Mouse (Mus musculus) hindbrain, embryonic 11.5 days (tissue): ENCODE results near the gene Hba-x. TPM values are rescaled to one million over a fixed set of nuclear protein-coding genes. Genes with fewer than 3 reads are reported as not detected.

Experiments
- ATAC-seq: fragments of 200-750 bp; cut with Nextera tagmentation; 2 replicates; pipeline ENCODE4 v1.8.0; 2017; ENCODE audit warnings: mild to moderate bottlenecking, moderate TSS enrichment, moderate library complexity; ENCODE audit not compliant: low FRiP score
- DNase-seq: peaks from one replicate; pipeline ENCODE4 v3.0.0-alpha.2; 2015; ENCODE audit warnings: low spot score
- H3K27ac ChIP-seq: fragments of 300-500 bp; sonication (generic); 2 replicates; pipeline ENCODE4 v1.5.1; 2014; ENCODE audit warnings: mild to moderate bottlenecking, low read depth, low read length
- H3K27me3 ChIP-seq: fragments of 300-500 bp; sonication (generic); 2 replicates; pipeline ENCODE4 v1.6.1; 2014; ENCODE audit warnings: mild to moderate bottlenecking, low read length, moderate library complexity, mixed read lengths; ENCODE audit not compliant: control insufficient read depth, insufficient read depth
- H3K36me3 ChIP-seq: fragments of 300-500 bp; sonication (generic); 2 replicates; pipeline ENCODE4 v1.6.1; 2014; ENCODE audit warnings: mild to moderate bottlenecking, low read length, moderate library complexity, mixed read lengths; ENCODE audit not compliant: control insufficient read depth, insufficient read depth
- H3K4me1 ChIP-seq: fragments of 300-500 bp; sonication (generic); replicated peaks from 2 replicates; pipeline ENCODE4 v1.6.1; 2014; ENCODE audit warnings: low read length, mixed read lengths; ENCODE audit not compliant: control insufficient read depth, insufficient read depth
- H3K4me2 ChIP-seq: fragments of 300-500 bp; sonication (generic); replicated peaks from 2 replicates; pipeline ENCODE4 v1.6.1; 2014; ENCODE audit warnings: mild to moderate bottlenecking, low read depth, low read length
- H3K4me3 ChIP-seq: fragments of 300-500 bp; sonication (generic); 2 replicates; pipeline ENCODE4 v1.5.1; 2014; ENCODE audit warnings: low read depth, low read length
- H3K9ac ChIP-seq: fragments of 300-500 bp; sonication (generic); 2 replicates; pipeline ENCODE4 v1.6.1; 2014; ENCODE audit warnings: low read depth, low read length
- H3K9me3 ChIP-seq: fragments of 300-500 bp; sonication (generic); 2 replicates; pipeline ENCODE4 v1.6.1; 2016; ENCODE audit warnings: low read length; ENCODE audit not compliant: control insufficient read depth
- WGBS: fragments of 180-500 bp; shearing (Covaris S2); extraction: QIAGEN DNeasy Blood & Tissue Kit; methylation state at CpG from one replicate; pipeline ENCODE4 v1.1.7; 2014; 5-methylcytosine and 5-hydroxymethylcytosine counted together
- polyA plus RNA-seq: library from polyadenylated mRNA; unstranded; fragments of >200 nt; fragmentation: Nextera tagmentation; extraction: Ambion mirVana; gene quantifications from 2 replicates; pipeline ENCODE4 v1.2.1, GENCODE M21; 2014

Hba-x gene
- polyA plus RNA-seq, 1 experiment from 2014 or later: 3,380 TPM

DNA sequence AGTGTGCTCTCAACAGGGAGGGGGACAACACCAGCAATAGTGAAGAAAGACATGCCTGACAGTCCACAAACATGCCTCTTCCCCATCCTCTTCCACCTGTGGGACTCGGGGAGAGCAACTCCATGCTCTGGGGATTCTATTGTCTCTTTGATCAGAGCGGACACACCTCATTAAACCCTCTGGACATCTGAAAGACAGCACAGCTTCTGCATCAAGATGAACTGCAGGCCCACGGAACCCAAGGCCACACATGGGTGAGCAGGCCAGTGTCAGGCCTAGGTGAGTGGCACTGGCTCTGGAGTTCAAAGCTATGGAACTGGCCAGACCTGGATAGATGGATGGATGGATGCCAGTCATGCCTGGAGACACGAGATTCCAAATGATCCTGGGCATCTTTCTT lies 33.2 kb downstream of the Hba-x start:
- Histone ChIP-seq H3K36me3 (no peaks in the 10 kb centered on the region), H3K27me3 (no peaks in the 10 kb centered on the region), H3K4me2 (no peak overlapping the region), H3K9ac (no peak overlapping the region), H3K9me3 (no peaks in the 10 kb centered on the region), H3K4me1 (no peaks in the 10 kb centered on the region), H3K27ac (no peak overlapping the region), H3K4me3 (no peak overlapping the region)
- ATAC-seq: no peak
- 35% methylated on average over 4 of the region's 4 CpGs for WGBS
- no peak for DNase-seq

DNA sequence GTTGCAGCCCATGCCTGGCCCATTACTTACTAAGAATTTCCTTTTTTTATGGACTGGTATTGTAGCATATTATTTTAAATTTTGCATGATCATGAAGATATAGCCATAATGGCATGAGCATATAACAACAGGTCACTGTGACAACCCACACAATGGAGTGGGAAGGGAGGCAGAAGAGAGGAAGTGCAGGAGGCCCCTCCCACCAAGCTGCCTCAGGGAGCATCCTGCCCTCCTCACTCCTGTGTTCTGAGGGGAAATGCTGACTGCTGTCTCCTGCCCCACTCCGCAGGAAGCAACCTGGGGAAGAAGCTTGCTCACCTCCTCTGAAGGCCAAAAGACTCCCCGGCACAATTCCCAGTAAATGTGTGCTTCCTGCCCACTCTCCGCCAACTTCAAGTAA lies 33.7 kb downstream of the Hba-x start:
- H3K9me3 ChIP-seq: no peaks in the 10 kb centered on the region
- H3K4me1 ChIP-seq: no peaks in the 10 kb centered on the region
- no peak overlapping the region for H3K4me2 ChIP-seq
- no peaks in the 10 kb centered on the region for H3K27me3 ChIP-seq
- no peaks in the 10 kb centered on the region for H3K36me3 ChIP-seq
- no peak overlapping the region for H3K9ac ChIP-seq
- no peak for DNase-seq
- H3K4me3 ChIP-seq: no peak overlapping the region
- 78% methylated on average over 3 of the region's 3 CpGs for WGBS
- no peak overlapping the region for H3K27ac ChIP-seq
- no peak for ATAC-seq

DNA sequence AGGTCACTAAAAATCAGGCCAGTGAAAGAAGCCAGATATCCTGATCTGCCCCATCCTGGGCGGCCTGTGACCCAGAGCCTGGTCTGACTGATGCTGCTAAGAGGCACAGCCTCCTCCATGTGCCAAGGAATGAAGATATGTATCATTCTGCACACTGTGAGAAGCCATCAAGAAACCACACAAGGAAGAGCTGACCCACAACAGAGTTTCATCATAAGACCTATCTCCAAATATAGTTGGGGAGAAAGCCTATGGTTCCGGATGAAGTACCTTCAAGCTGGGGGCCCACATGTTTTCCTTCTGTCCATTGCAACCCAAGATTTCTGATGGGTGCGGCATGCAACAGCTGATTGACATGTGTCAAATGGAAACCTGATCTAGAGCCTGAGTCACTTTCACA lies 39.8 kb downstream of the Hba-x start:
- no peak overlapping the region for H3K4me3 ChIP-seq
- H3K27me3 ChIP-seq: no peaks in the 10 kb centered on the region
- H3K27ac ChIP-seq: no peak overlapping the region
- H3K4me2 ChIP-seq: no peak overlapping the region
- DNase-seq: no peak
- no peak overlapping the region for H3K9ac ChIP-seq
- no peaks in the 10 kb centered on the region for H3K4me1 ChIP-seq
- no peaks in the 10 kb centered on the region for H3K36me3 ChIP-seq
- WGBS: 91% methylated on average over 3 of the region's 3 CpGs
- ATAC-seq: no peak
- H3K9me3 ChIP-seq: no peaks in the 10 kb centered on the region

DNA sequence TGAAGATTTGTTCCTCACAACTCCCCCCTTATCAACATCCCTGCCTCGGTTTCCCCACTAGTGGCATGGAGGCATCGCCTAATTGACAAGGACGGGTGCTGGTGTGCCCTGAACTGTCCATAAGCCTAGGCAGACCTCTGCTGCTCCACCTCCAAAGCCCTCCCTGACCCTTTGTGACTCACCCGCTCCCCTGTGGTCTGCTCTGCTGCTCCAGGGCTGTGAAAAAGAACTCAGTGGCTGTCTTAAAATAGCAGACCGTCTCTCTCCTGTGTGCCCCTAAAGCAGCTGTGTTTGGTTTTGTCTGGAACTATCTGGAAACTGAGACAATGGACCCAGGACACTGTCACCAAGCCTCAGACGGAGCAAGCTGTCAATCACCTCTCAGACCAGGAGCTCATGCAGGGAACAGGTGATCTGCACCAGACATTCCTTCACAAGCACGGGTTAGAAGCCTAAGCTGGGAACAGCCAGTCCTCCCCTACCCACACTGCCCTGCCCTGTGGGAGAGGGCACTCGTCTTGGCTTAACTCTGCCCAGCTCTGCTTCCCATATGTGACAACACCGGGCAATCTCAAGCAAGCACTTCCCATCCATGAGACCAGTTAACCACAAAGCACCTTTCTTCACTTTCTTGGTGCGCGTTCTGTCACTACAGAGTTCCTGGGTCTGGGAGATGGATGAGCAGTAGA lies 44.5 kb downstream of the Hba-x start:
- DNase-seq (no peak), ATAC-seq (0 out of 2 replicates have a peak, but pooled peaks have one; percentile 38)
- Histone ChIP-seq H3K4me2 (no peak overlapping the region), H3K4me1 (no peaks in the 10 kb centered on the region), H3K27me3 (no peaks in the 10 kb centered on the region), H3K36me3 (no peaks in the 10 kb centered on the region), H3K27ac (no peak overlapping the region), H3K4me3 (no peak overlapping the region), H3K9me3 (no peaks in the 10 kb centered on the region), H3K9ac (no peak overlapping the region)
- 67% methylated on average over 11 of the region's 11 CpGs for WGBS

DNA sequence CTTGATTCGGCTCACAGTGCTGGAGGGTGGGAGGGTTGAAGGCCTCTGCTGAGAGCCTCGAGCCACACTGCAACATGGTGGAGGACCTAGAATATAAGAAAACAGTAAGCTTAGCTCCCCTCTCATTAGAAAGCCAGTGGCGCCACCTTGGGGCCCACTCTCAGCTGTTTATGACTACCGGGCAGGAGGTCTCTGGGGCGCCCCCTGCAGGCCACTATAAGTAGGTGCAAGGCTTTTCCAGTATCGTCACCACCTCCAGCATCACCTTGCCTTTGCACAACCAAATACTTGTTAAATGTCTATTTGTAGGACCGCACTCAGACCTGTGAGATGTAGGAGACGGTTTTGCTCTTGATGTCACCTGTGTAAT lies 45.0 kb downstream of the Hba-x start:
- ATAC-seq: 0 out of 2 replicates have a peak, but pooled peaks have one; percentile 35
- no peak overlapping the region for H3K27ac ChIP-seq
- no peaks in the 10 kb centered on the region for H3K9me3 ChIP-seq
- H3K4me2 ChIP-seq: no peak overlapping the region
- DNase-seq: peak; percentile 80
- no peak overlapping the region for H3K9ac ChIP-seq
- H3K36me3 ChIP-seq: no peaks in the 10 kb centered on the region
- no peak overlapping the region for H3K4me3 ChIP-seq
- H3K27me3 ChIP-seq: no peaks in the 10 kb centered on the region
- 45% methylated on average over 8 of the region's 8 CpGs for WGBS
- no peaks in the 10 kb centered on the region for H3K4me1 ChIP-seq

DNA sequence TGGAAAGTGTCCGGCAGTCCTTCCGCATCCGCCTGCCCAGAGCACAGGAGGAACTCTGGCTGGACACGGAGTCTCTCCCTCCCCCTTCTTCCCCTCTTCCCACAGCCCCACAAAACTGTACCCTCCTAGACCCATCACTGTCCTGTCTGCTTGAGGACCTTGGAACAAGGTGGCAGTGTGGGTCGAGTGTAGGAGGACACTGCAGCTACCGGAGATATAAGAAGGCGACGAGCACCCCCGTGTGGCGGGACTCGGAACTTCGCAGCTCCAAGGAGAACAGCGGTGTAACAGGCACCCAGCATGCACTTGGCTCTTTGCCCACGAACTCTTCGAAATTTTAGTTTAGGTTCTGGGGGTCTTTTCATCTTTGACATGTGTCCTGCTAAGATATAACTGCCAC lies 48.4 kb downstream of the Hba-x start:
- no peak overlapping the region for H3K27ac ChIP-seq
- no peak overlapping the region for H3K4me2 ChIP-seq
- no peaks in the 10 kb centered on the region for H3K36me3 ChIP-seq
- peak; percentile 76 for ATAC-seq
- H3K4me1 ChIP-seq: no peaks in the 10 kb centered on the region
- no peaks in the 10 kb centered on the region for H3K9me3 ChIP-seq
- H3K27me3 ChIP-seq: no peaks in the 10 kb centered on the region
- DNase-seq: peak; percentile 96
- H3K4me3 ChIP-seq: no peak overlapping the region
- no peak overlapping the region for H3K9ac ChIP-seq
- WGBS: 11% methylated on average over 15 of the region's 15 CpGs

Other genes with a start within 250 kb of the Hba-x start
- not detected in 2 replicates for gene Il9r, start 76.1 kb upstream of the Hba-x start, polyA plus RNA-seq
- 82.5 and 84.2 TPM in 2 replicates for gene Snrnp25, start 71.0 kb upstream of the Hba-x start, polyA plus RNA-seq
- 19.1 and 21.0 TPM in 2 replicates for gene Rhbdf1, start 54.1 kb upstream of the Hba-x start, polyA plus RNA-seq
- gene Mpg, start 49.9 kb upstream of the Hba-x start, polyA plus RNA-seq: 28.6 and 29.0 TPM in 2 replicates
- 28.9 and 31.4 TPM in 2 replicates for gene Nprl3, start 8.7 kb upstream of the Hba-x start, polyA plus RNA-seq
- gene Hba-a1, start 7.1 kb downstream of the Hba-x start, polyA plus RNA-seq: 2,798 and 2,861 TPM in 2 replicates
- gene Hbq1b, start 10.6 kb downstream of the Hba-x start, polyA plus RNA-seq: 6.7 and 7.2 TPM in 2 replicates
- gene Hba-a2, start 20.1 kb downstream of the Hba-x start, polyA plus RNA-seq: 5,394 and 5,453 TPM in 2 replicates
- gene Hbq1a, start 23.7 kb downstream of the Hba-x start, polyA plus RNA-seq: not detected in 2 replicates
- gene Sh3pxd2b, start 71.4 kb downstream of the Hba-x start, polyA plus RNA-seq: 21.1 and 24.2 TPM in 2 replicates
- 65.5 and 73.2 TPM in 2 replicates for gene Ubtd2, start 179.0 kb downstream of the Hba-x start, polyA plus RNA-seq